Mouse (Mus musculus) bone marrow, adult 2 months (tissue): ENCODE data around the gene Ascl3. TPM values are rescaled to one million over a fixed set of nuclear protein-coding genes. Genes with fewer than 3 reads are reported as not detected.

ENCODE experiments used
- H3K27ac ChIP-seq: fragments of 200-500 bp; 2 replicates; pipeline ENCODE4 v1.5.1; 2012; ENCODE audit warnings: low read depth, mild to moderate bottlenecking, control low read depth, inconsistent platforms, low read length; ENCODE audit not compliant: control insufficient read depth, poor library complexity, insufficient read depth
- H3K4me1 ChIP-seq: fragments of 200-500 bp; 2 replicates; pipeline ENCODE4 v1.6.1; 2011; ENCODE audit warnings: low read length; ENCODE audit not compliant: control insufficient read depth, insufficient read depth
- H3K4me3 ChIP-seq: fragments of 200-500 bp; replicated peaks from 2 replicates; pipeline ENCODE3; 2011; ENCODE audit warnings: mild to moderate bottlenecking, low read depth, low read length, control low read depth; ENCODE audit not compliant: control insufficient read depth
- CTCF ChIP-seq: fragments of 200-500 bp; IDR thresholded peaks from 2 replicates; pipeline ENCODE4 v1.5.1; 2011; ENCODE audit warnings: low read length, control low read depth; ENCODE audit not compliant: control insufficient read depth, insufficient read depth
- POLR2A ChIP-seq: fragments of 200-500 bp; IDR thresholded peaks from 2 replicates; pipeline ENCODE4 v1.6.1; 2011; ENCODE audit warnings: low read depth, mild to moderate bottlenecking, control low read depth, low read length, borderline replicate concordance; ENCODE audit not compliant: control insufficient read depth
- WGBS: fragments of 180-500 bp; shearing (Covaris S2); methylation state at CpG from one replicate; pipeline ENCODE4 v1.1.7; 2018; 5-methylcytosine and 5-hydroxymethylcytosine counted together
- polyA plus RNA-seq: library from polyadenylated mRNA; stranded (reverse); fragments of >200 nt; gene quantifications from 2 replicates; pipeline ENCODE4 v1.2.4, GENCODE M21; 2011; ENCODE audit warnings: low replicate concordance; ENCODE audit not compliant: missing spikeins, insufficient read depth, insufficient read length

The Ascl3 gene
- not detected in 2 replicates for polyA plus RNA-seq

- Histone ChIP-seq H3K4me3 (no peak within 1 kb of the TSS), H3K4me1 (no peaks in the 10 kb centered on the region), H3K27ac (no peak within 1 kb of the TSS)
- TF ChIP-seq POLR2A (no peak), CTCF (no peak)
- WGBS, result 83% methylated on average over 5 of the region's 5 CpGs
Measured at GRCm38 (mm10) chr7:109731626-109732025, at the start of gene Ascl3. TSS of gene Ascl3 (minus strand) at chr7:109731726.

GRCm38 (mm10) chr7:109781087-109781469, 49.6 kb upstream of the Ascl3 start:
- Histone ChIP-seq H3K4me3 (peak overlapping the region; percentile 60), H3K4me1 (no peaks in the 10 kb centered on the region), H3K27ac (peak overlapping the region; percentile 30; the same call in 1 of the 2 replicates)
- WGBS, result 2% methylated on average over 24 of the region's 24 CpGs
- TF ChIP-seq POLR2A (no peak), CTCF (no peak)

- Histone ChIP-seq H3K4me3 (no peak overlapping the region), H3K27ac (no peak overlapping the region), H3K4me1 (peaks cover 1% of the 10 kb centered on the region)
- TF ChIP-seq POLR2A (no peak), CTCF (no peak)
Measured at GRCm38 (mm10) chr7:109772251-109772650, 40.7 kb upstream of the Ascl3 start.

- no peak overlapping the region for H3K4me3 ChIP-seq
- no peak for TF ChIP-seq POLR2A
- TF ChIP-seq CTCF, result no peak
- WGBS, result 10% methylated on average over 2 of the region's 2 CpGs
- no peak overlapping the region for H3K27ac ChIP-seq
- peaks cover 1% of the 10 kb centered on the region for H3K4me1 ChIP-seq
Measured at GRCm38 (mm10) chr7:109768699-109769383, 37.3 kb upstream of the Ascl3 start.

GRCm38 (mm10) chr7:109767575-109768350, 36.2 kb upstream of the Ascl3 start:
- H3K4me3 ChIP-seq, result no peak overlapping the region
- no peak for TF ChIP-seq POLR2A
- no peak for TF ChIP-seq CTCF
- peak overlapping the region; percentile 6; the same call in 1 of the 2 replicates for H3K27ac ChIP-seq
- H3K4me1 ChIP-seq, result peaks cover 1% of the 10 kb centered on the region
- 77% methylated on average over 7 of the region's 7 CpGs for WGBS

GRCm38 (mm10) chr7:109764009-109764408, 32.5 kb upstream of the Ascl3 start:
- TF ChIP-seq POLR2A (no peak), CTCF (no peak)
- H3K27ac ChIP-seq, result no peak overlapping the region
- no peak overlapping the region for H3K4me3 ChIP-seq
- WGBS, result 75% methylated on average over 2 of the region's 2 CpGs
- H3K4me1 ChIP-seq, result peaks cover 1% of the 10 kb centered on the region

- Histone ChIP-seq H3K27ac (no peak overlapping the region), H3K4me1 (no peaks in the 10 kb centered on the region; the same call in 1 of the 2 replicates), H3K4me3 (no peak overlapping the region)
- TF ChIP-seq CTCF (no peak), POLR2A (no peak)
- 92% methylated on average over 3 of the region's 3 CpGs for WGBS
Measured at GRCm38 (mm10) chr7:109756291-109756690, 24.8 kb upstream of the Ascl3 start.

GRCm38 (mm10) chr7:109754034-109754433, 22.5 kb upstream of the Ascl3 start:
- H3K4me3 ChIP-seq, result no peak overlapping the region
- TF ChIP-seq CTCF (no peak), POLR2A (no peak)
- H3K4me1 ChIP-seq, result no peaks in the 10 kb centered on the region; the same call in 1 of the 2 replicates
- WGBS, result 87% methylated on average over 8 of the region's 8 CpGs
- no peak overlapping the region for H3K27ac ChIP-seq
